Mouse (Mus musculus) myocyte (in vitro differentiated cells): Measurements from ENCODE around the gene Ddrgk1. TPM values are rescaled to one million over a fixed set of nuclear protein-coding genes. Genes with fewer than 3 reads are reported as not detected.

Experiments
- H3K27me3 ChIP-seq: one replicate; pipeline ENCODE4 v1.6.1; 2011; ENCODE audit not compliant: control insufficient read depth, insufficient read depth, insufficient read length
- H3K36me3 ChIP-seq: one replicate; pipeline ENCODE4 v1.6.1; 2011; ENCODE audit not compliant: control insufficient read depth, insufficient read depth
- H3K4me2 ChIP-seq: one replicate; pipeline ENCODE4 v1.6.1; 2011; ENCODE audit warnings: low read depth, control low read depth
- H3K4me3 ChIP-seq: one replicate; pipeline ENCODE4 v1.5.1; 2011; ENCODE audit warnings: mild to moderate bottlenecking, control low read depth, moderate library complexity
- H3K79me2 ChIP-seq: one replicate; pipeline ENCODE4 v1.6.1; 2011; ENCODE audit not compliant: control insufficient read depth, insufficient read depth
- H3ac ChIP-seq: one replicate; pipeline ENCODE4 v1.6.1; 2011; ENCODE audit not compliant: control insufficient read depth, insufficient read length
- CEBPB ChIP-seq: IDR thresholded peaks from 2 replicates; pipeline ENCODE4 v1.6.1; 2011; ENCODE audit warnings: mild to moderate bottlenecking, moderate library complexity; ENCODE audit not compliant: poor library complexity, insufficient read depth, severe bottlenecking
- E2F4 ChIP-seq: IDR thresholded peaks from one replicate; pipeline ENCODE4 v1.6.1; 2011; ENCODE audit warnings: mild to moderate bottlenecking, control low read depth, moderate library complexity; ENCODE audit not compliant: insufficient read depth
- MAX ChIP-seq: IDR thresholded peaks from one replicate; pipeline ENCODE4 v1.6.1; 2011; ENCODE audit warnings: low read depth, mild to moderate bottlenecking, control low read depth
- MYOD1 ChIP-seq, 3 experiments: IDR thresholded peaks; one replicate each; pipeline ENCODE4 v1.6.1; 2011; ENCODE audit warnings: control low read depth in 2 of 3, low read depth in 2 of 3, mild to moderate bottlenecking in 2 of 3, moderate library complexity in 1 of 3; ENCODE audit not compliant: insufficient read length in 2 of 3, control insufficient read depth in 1 of 3
- MYOG ChIP-seq, 3 experiments: IDR thresholded peaks; one replicate each; pipeline ENCODE4 v1.6.1; 2011; ENCODE audit warnings: control low read depth in 2 of 3, low read depth in 2 of 3, mild to moderate bottlenecking in 2 of 3; ENCODE audit not compliant: insufficient read length in 2 of 3, control insufficient read depth in 1 of 3, insufficient read depth in 1 of 3
- POLR2A ChIP-seq: IDR thresholded peaks from one replicate; pipeline ENCODE4 v1.6.1; 2011; ENCODE audit warnings: low read depth, mild to moderate bottlenecking, control low read depth, moderate library complexity; ENCODE audit not compliant: insufficient read length
- POLR2AphosphoS2 ChIP-seq: IDR thresholded peaks from one replicate; pipeline ENCODE4 v1.6.1; 2011; ENCODE audit warnings: low read depth, control low read depth; ENCODE audit not compliant: insufficient read length
- REST ChIP-seq: IDR thresholded peaks from one replicate; pipeline ENCODE4 v1.6.1; 2011; ENCODE audit warnings: mild to moderate bottlenecking, control low read depth, moderate library complexity; ENCODE audit not compliant: insufficient read depth, insufficient read length
- SRF ChIP-seq: IDR thresholded peaks from one replicate; pipeline ENCODE4 v1.6.1; 2011; ENCODE audit warnings: low read depth; ENCODE audit not compliant: control insufficient read depth, insufficient read length
- TCF12 ChIP-seq: IDR thresholded peaks from one replicate; pipeline ENCODE4 v1.6.1; 2011; ENCODE audit warnings: mild to moderate bottlenecking, control low read depth; ENCODE audit not compliant: poor library complexity, insufficient read depth, severe bottlenecking
- TCF3 ChIP-seq: IDR thresholded peaks from one replicate; pipeline ENCODE4 v1.6.1; 2011; ENCODE audit warnings: low read depth, control low read depth; ENCODE audit not compliant: insufficient read length
- USF1 ChIP-seq: IDR thresholded peaks from one replicate; pipeline ENCODE4 v1.6.1; 2011; ENCODE audit warnings: low read depth, mild to moderate bottlenecking, control low read depth, moderate library complexity
- polyA plus RNA-seq: library from polyadenylated mRNA; unstranded; fragments of >200 nt; fragmentation: generic; extraction: Trizol; gene quantifications from one replicate; pipeline ENCODE4 v1.2.1, GENCODE M21; 2012; ENCODE audit warnings: missing spikeins

Gene Ddrgk1
- polyA plus RNA-seq, 1 experiment: 137 TPM

- H3K79me2 ChIP-seq: peaks cover 47% of the 10 kb centered on the region
- peaks cover 14% of the 10 kb centered on the region for H3K36me3 ChIP-seq
- H3K4me3 ChIP-seq: peak overlapping the region; percentile 89
- TF ChIP-seq CEBPB (no peak), REST (no peak), MYOG (IDR thresholded peaks at IDR 0.05; ENCODE audit: control insufficient read depth in 1 of 3, insufficient read depth in 1 of 3, insufficient read length in 2 of 3, low read depth in 2 of 3) (no peak), SRF (no peak), TCF3 (no peak), E2F4 (no peak), TCF12 (no peak), MYOD1 (IDR thresholded peaks at IDR 0.05; ENCODE audit: control insufficient read depth in 1 of 3, insufficient read length in 2 of 3, low read depth in 2 of 3) (no peak), POLR2A (no peak), POLR2AphosphoS2 (no peak), MAX (no peak), USF1 (no peak)
- H3K4me2 ChIP-seq: peak overlapping the region; percentile 94
- peak overlapping the region; percentile 73 for H3ac ChIP-seq
- no peaks in the 10 kb centered on the region for H3K27me3 ChIP-seq
Observed at GRCm38 (mm10) chr2:130629080-130629838, 35.2 kb downstream of the Ddrgk1 start.

GRCm38 (mm10) chr2:130628424-130628823 is 36.0 kb downstream of the Ddrgk1 start:
- H3ac ChIP-seq: peak overlapping the region; percentile 73
- peaks cover 50% of the 10 kb centered on the region for H3K79me2 ChIP-seq
- TF ChIP-seq POLR2A (no peak), CEBPB (no peak), MYOG (IDR thresholded peaks at IDR 0.05; ENCODE audit: control insufficient read depth in 1 of 3, insufficient read depth in 1 of 3, insufficient read length in 2 of 3, low read depth in 2 of 3) (no peak), REST (no peak), TCF12 (no peak), SRF (no peak), MAX (no peak), E2F4 (no peak), POLR2AphosphoS2 (no peak), TCF3 (no peak)
- H3K27me3 ChIP-seq: no peaks in the 10 kb centered on the region
- H3K4me3 ChIP-seq: peak overlapping the region; percentile 89
- H3K4me2 ChIP-seq: peak overlapping the region; percentile 94
- H3K36me3 ChIP-seq: peaks cover 14% of the 10 kb centered on the region

- H3K36me3 ChIP-seq: peaks cover 33% of the 10 kb centered on the region
- H3K4me2 ChIP-seq: no peak overlapping the region
- peaks cover 20% of the 10 kb centered on the region for H3K79me2 ChIP-seq
Observed at GRCm38 (mm10) chr2:130618972-130619371, 45.5 kb downstream of the Ddrgk1 start.

GRCm38 (mm10) chr2:130613091-130613490 is 51.4 kb downstream of the Ddrgk1 start:
- no peak overlapping the region for H3K4me2 ChIP-seq
- H3ac ChIP-seq: no peak overlapping the region
- peaks cover 31% of the 10 kb centered on the region for H3K36me3 ChIP-seq
- no peak overlapping the region for H3K4me3 ChIP-seq
- H3K79me2 ChIP-seq: no peaks in the 10 kb centered on the region
- H3K27me3 ChIP-seq: no peaks in the 10 kb centered on the region
- no peak for TF ChIP-seq E2F4
- no peak for TF ChIP-seq POLR2AphosphoS2
- TF ChIP-seq USF1: no peak
- TF ChIP-seq REST: no peak
- TF ChIP-seq SRF: no peak
- TF ChIP-seq MYOG (IDR thresholded peaks at IDR 0.05; ENCODE audit: control insufficient read depth in 1 of 3, insufficient read depth in 1 of 3, insufficient read length in 2 of 3, low read depth in 2 of 3): no peak
- TF ChIP-seq TCF12: no peak
- TF ChIP-seq MAX: no peak
- no peak for TF ChIP-seq CEBPB
- TF ChIP-seq POLR2A: no peak
- no peak for TF ChIP-seq MYOD1 (IDR thresholded peaks at IDR 0.05; ENCODE audit: control insufficient read depth in 1 of 3, insufficient read length in 2 of 3, low read depth in 2 of 3)
- TF ChIP-seq TCF3: no peak

More at GRCm38 (mm10) chr2:130618972-130619371, 45.5 kb downstream of the Ddrgk1 start:
- H3K4me3 ChIP-seq: no peak overlapping the region
- no peak overlapping the region for H3ac ChIP-seq
- TF ChIP-seq MYOG (IDR thresholded peaks at IDR 0.05; ENCODE audit: control insufficient read depth in 1 of 3, insufficient read depth in 1 of 3, insufficient read length in 2 of 3, low read depth in 2 of 3) (no peak), POLR2AphosphoS2 (no peak), MAX (no peak), E2F4 (no peak), MYOD1 (IDR thresholded peaks at IDR 0.05; ENCODE audit: control insufficient read depth in 1 of 3, insufficient read length in 2 of 3, low read depth in 2 of 3) (no peak), SRF (no peak), TCF3 (no peak), USF1 (no peak), REST (no peak), TCF12 (no peak), POLR2A (no peak), CEBPB (no peak)
- no peaks in the 10 kb centered on the region for H3K27me3 ChIP-seq

Other genes with a start within 250 kb of the Ddrgk1 start
- gene Vps16, start 240.3 kb downstream of the Ddrgk1 start, polyA plus RNA-seq: 43.6 TPM
- 10.9 TPM for gene Pced1a, start 240.0 kb downstream of the Ddrgk1 start, polyA plus RNA-seq
- gene Ptpra, start 214.4 kb downstream of the Ddrgk1 start, polyA plus RNA-seq: 57.9 TPM
- 86.9 TPM for gene Mrps26, start 100.9 kb downstream of the Ddrgk1 start, polyA plus RNA-seq
- gene Oxt, start 88.5 kb downstream of the Ddrgk1 start, polyA plus RNA-seq: not detected
- not detected for gene Avp, start 82.1 kb downstream of the Ddrgk1 start, polyA plus RNA-seq
- 5.9 TPM for gene Fastkd5, start 34.6 kb downstream of the Ddrgk1 start, polyA plus RNA-seq
- 5.4 TPM for gene Ubox5, start 34.6 kb downstream of the Ddrgk1 start, polyA plus RNA-seq
- gene Lzts3, start 21.9 kb downstream of the Ddrgk1 start, polyA plus RNA-seq: 13.3 TPM
- 54.4 TPM for gene Itpa, start 3.0 kb upstream of the Ddrgk1 start, polyA plus RNA-seq
- 1.4 TPM for gene Slc4a11, start 32.9 kb upstream of the Ddrgk1 start, polyA plus RNA-seq
- gene 4930402H24Rik, start 241.7 kb upstream of the Ddrgk1 start, polyA plus RNA-seq: 10.4 TPM
- 6.8 TPM for gene Atrn, start 241.8 kb upstream of the Ddrgk1 start, polyA plus RNA-seq